Mouse (Mus musculus): ENCODE measurements around the gene Ndufs4. TPM values are rescaled to one million over a fixed set of nuclear protein-coding genes. Genes with fewer than 3 reads are reported as not detected.

The Ndufs4 gene
- polyA plus RNA-seq, 1 experiment = 25.9 TPM

- TF ChIP-seq CTCF (IDR thresholded peaks at IDR 0.05; ENCODE audit: extremely low read depth, insufficient read length, insufficient replicate concordance, low read depth, low read length) (no peak), POLR2A (IDR thresholded peaks at IDR 0.05; ENCODE audit: low read depth, low read length) (peak; percentile 48; the same call in 1 of the 2 replicates)
- Histone ChIP-seq H3K4me1 (ENCODE audit: control insufficient read depth, insufficient read depth, insufficient read length, low read length) (no peaks in the 10 kb centered on the region), H3K4me3 (ENCODE audit: low read depth, low read length) (peak overlapping the region; percentile 97), H3K27ac (ENCODE audit: insufficient read depth, low read depth, low read length) (peak overlapping the region; percentile 63), H3K27me3 (ENCODE audit: control insufficient read depth, insufficient read depth, low read length) (no peaks in the 10 kb centered on the region), H3K36me3 (ENCODE audit: control insufficient read depth, insufficient read depth, low read length) (0 out of 2 replicates have a peak, but pooled peaks cover 2% of the 10 kb centered on the region)
- WGBS = under 1% methylated on average over 37 of the region's 37 CpGs
Measured at GRCm38 (mm10) chr13:114387521-114388171, 412 bp downstream of the Ndufs4 start.

DNA sequence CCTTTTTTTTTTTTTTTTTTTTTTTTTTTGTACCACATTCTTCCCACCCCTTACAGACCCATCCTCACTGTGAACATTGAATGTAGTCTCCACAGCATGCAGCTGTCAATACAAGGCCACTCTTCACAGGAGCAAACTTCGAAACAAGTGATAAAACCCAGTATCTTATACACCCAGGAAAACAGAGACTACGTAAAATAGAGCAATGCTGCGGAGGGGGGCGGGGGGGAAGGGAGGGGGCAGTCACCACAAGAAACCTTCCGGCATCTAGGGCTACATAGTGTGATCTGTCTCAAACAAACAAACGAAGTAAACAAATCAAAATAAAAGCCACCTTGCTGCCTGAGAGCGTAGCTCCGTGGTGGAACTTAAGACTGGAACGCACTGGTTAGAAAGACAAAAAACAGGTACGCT, 977 bp downstream of the Ndufs4 start:
- peak overlapping the region; percentile 97 for H3K4me3 ChIP-seq (ENCODE audit: low read depth, low read length)
- 2% methylated on average over 10 of the region's 10 CpGs for WGBS
- H3K36me3 ChIP-seq (ENCODE audit: control insufficient read depth, insufficient read depth, low read length) = 0 out of 2 replicates have a peak, but pooled peaks cover 2% of the 10 kb centered on the region
- H3K27me3 ChIP-seq (ENCODE audit: control insufficient read depth, insufficient read depth, low read length) = no peaks in the 10 kb centered on the region
- no peaks in the 10 kb centered on the region for H3K4me1 ChIP-seq (ENCODE audit: control insufficient read depth, insufficient read depth, insufficient read length, low read length)
- TF ChIP-seq POLR2A (IDR thresholded peaks at IDR 0.05; ENCODE audit: low read depth, low read length) = no peak
- TF ChIP-seq CTCF (IDR thresholded peaks at IDR 0.05; ENCODE audit: extremely low read depth, insufficient read length, insufficient replicate concordance, low read depth, low read length) = no peak
- H3K27ac ChIP-seq (ENCODE audit: insufficient read depth, low read depth, low read length) = no peak overlapping the region

DNA sequence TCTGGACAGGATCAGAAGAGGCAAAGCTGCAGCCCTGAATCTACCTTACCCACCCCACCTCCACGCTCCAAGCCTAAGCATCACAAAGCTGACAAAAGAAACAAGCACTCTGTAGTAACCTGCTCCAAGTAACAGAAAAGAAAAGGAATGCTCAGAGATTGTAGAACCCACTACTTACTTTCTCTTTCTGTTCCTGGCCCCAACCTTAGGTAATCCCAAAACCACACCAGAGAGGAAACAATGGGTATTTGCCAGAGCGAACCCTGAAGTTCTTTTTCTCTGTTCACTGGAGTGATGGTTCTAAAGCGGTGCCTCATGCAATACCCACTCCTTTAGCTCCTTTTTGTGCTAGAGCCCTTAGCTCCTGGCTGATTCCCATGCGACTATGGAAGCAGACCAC, 11.5 kb downstream of the Ndufs4 start:
- Histone ChIP-seq H3K4me1 (ENCODE audit: control insufficient read depth, insufficient read depth, insufficient read length, low read length) (no peaks in the 10 kb centered on the region), H3K36me3 (ENCODE audit: control insufficient read depth, insufficient read depth, low read length) (peaks cover 7% of the 10 kb centered on the region), H3K4me3 (ENCODE audit: low read depth, low read length) (no peak overlapping the region), H3K27me3 (ENCODE audit: control insufficient read depth, insufficient read depth, low read length) (no peaks in the 10 kb centered on the region), H3K27ac (ENCODE audit: insufficient read depth, low read depth, low read length) (no peak overlapping the region)
- 97% methylated on average over 4 of the region's 4 CpGs for WGBS
- no peak for TF ChIP-seq POLR2A (IDR thresholded peaks at IDR 0.05; ENCODE audit: low read depth, low read length)
- TF ChIP-seq CTCF (IDR thresholded peaks at IDR 0.05; ENCODE audit: extremely low read depth, insufficient read length, insufficient replicate concordance, low read depth, low read length) = no peak

- no peak for TF ChIP-seq POLR2A (IDR thresholded peaks at IDR 0.05; ENCODE audit: low read depth, low read length)
- no peak for TF ChIP-seq CTCF (IDR thresholded peaks at IDR 0.05; ENCODE audit: extremely low read depth, insufficient read length, insufficient replicate concordance, low read depth, low read length)
- Histone ChIP-seq H3K4me3 (ENCODE audit: low read depth, low read length) (no peak overlapping the region), H3K4me1 (ENCODE audit: control insufficient read depth, insufficient read depth, insufficient read length, low read length) (no peaks in the 10 kb centered on the region), H3K27me3 (ENCODE audit: control insufficient read depth, insufficient read depth, low read length) (no peaks in the 10 kb centered on the region), H3K36me3 (ENCODE audit: control insufficient read depth, insufficient read depth, low read length) (0 out of 2 replicates have a peak, but pooled peaks cover 5% of the 10 kb centered on the region), H3K27ac (ENCODE audit: insufficient read depth, low read depth, low read length) (no peak overlapping the region)
- WGBS = 72% methylated on average over 3 of the region's 3 CpGs
Measured at GRCm38 (mm10) chr13:114362086-114362485, 26.0 kb downstream of the Ndufs4 start.

DNA sequence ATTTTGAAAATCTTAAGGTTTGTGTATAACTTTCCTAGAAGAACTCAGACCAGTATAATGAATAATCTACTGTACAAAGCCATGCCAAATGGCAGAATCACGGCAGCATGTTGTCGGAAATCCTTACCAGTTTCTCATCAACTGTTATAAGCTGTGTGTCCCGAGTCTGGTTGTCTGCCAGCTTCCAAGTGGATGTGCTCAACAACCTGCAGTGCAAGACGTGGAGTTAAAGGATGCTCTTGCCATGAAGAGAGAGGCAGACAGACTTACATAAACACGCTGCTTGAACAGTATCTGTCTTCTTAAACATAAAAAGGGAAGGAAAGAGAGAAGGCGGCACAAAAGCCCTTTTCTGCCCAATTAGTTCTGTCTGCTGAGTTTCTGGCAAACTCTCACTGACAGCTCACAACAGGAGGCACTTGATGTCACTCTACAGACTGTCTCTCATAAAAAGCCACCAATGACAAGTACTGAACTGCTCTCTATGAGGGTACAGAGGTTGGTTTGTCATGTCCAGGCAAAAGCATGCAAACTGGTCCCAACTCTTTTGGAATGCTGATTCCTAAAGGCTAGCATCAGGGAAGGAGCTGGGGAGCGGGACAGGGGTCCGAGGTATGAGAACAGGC, 36.6 kb downstream of the Ndufs4 start:
- Histone ChIP-seq H3K36me3 (ENCODE audit: control insufficient read depth, insufficient read depth, low read length) (peaks cover 2% of the 10 kb centered on the region; the same call in 1 of the 2 replicates), H3K27me3 (ENCODE audit: control insufficient read depth, insufficient read depth, low read length) (no peaks in the 10 kb centered on the region), H3K27ac (ENCODE audit: insufficient read depth, low read depth, low read length) (no peak overlapping the region), H3K4me1 (ENCODE audit: control insufficient read depth, insufficient read depth, insufficient read length, low read length) (no peaks in the 10 kb centered on the region), H3K4me3 (ENCODE audit: low read depth, low read length) (no peak overlapping the region)
- TF ChIP-seq CTCF (IDR thresholded peaks at IDR 0.05; ENCODE audit: extremely low read depth, insufficient read length, insufficient replicate concordance, low read depth, low read length) (no peak), POLR2A (IDR thresholded peaks at IDR 0.05; ENCODE audit: low read depth, low read length) (no peak)
- 85% methylated on average over 8 of the region's 8 CpGs for WGBS

- no peak for TF ChIP-seq CTCF (IDR thresholded peaks at IDR 0.05; ENCODE audit: extremely low read depth, insufficient read length, insufficient replicate concordance, low read depth, low read length)
- no peak for TF ChIP-seq POLR2A (IDR thresholded peaks at IDR 0.05; ENCODE audit: low read depth, low read length)
- peaks cover 2% of the 10 kb centered on the region; the same call in 1 of the 2 replicates for H3K36me3 ChIP-seq (ENCODE audit: control insufficient read depth, insufficient read depth, low read length)
- H3K4me1 ChIP-seq (ENCODE audit: control insufficient read depth, insufficient read depth, insufficient read length, low read length) = no peaks in the 10 kb centered on the region
- WGBS = 91% methylated on average over 13 of the region's 13 CpGs
- no peak overlapping the region for H3K4me3 ChIP-seq (ENCODE audit: low read depth, low read length)
- no peaks in the 10 kb centered on the region for H3K27me3 ChIP-seq (ENCODE audit: control insufficient read depth, insufficient read depth, low read length)
- H3K27ac ChIP-seq (ENCODE audit: insufficient read depth, low read depth, low read length) = no peak overlapping the region
Measured at GRCm38 (mm10) chr13:114344979-114345712, 42.9 kb downstream of the Ndufs4 start.
